Comparison of ENCODE assay signal across 7 mouse cellular contexts in the genomic region with DNA sequence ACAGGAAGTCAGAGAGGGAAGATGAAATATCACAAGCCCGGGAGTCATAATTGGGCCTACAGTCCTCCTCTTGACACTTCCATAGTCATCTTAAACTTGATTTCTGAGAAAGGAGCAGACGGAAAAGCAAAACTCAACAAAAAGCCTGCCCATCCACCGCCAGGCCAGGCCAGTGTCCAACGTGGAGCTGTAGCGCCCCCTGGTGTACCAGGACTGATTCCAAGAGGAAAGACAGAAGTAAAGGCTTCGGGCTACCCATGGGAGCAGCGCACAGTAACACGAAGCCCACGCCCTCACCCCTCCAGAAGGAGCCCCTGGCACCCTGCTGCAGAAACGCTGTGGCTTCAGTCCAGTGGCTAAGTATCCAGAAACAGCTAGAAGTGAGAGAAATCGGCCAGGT. TPM values are rescaled to one million over a fixed set of nuclear protein-coding genes. Genes with fewer than 3 reads are reported as not detected.
DNase-seq lines count a peak whose midpoint lies in the region; ATAC-seq lines count a peak whose summit lies in the region.

No protein-coding gene starts in this region.

- ATAC-seq in inflammation-experienced regulatory T-cells, adult 6 months, result peak; percentile 56

- peak; percentile 81 for DNase-seq in T-cell, adult 2 months (ENCODE audit: low spot score)
- peak; percentile 27 for DNase-seq in cerebellum, adult 9-11 months
- peak; percentile 50 to 57 for DNase-seq in gastrocnemius, adult 8-10 months (ENCODE audit: low spot score in 2 of 2)
- DNase-seq in left cerebral cortex, postnatal 10 days (ENCODE audit: extremely low spot score in 1 of 2, low spot score in 2 of 2), result peak; percentile 59 to 89
- DNase-seq in mesoderm, embryonic 11.5 days (ENCODE audit: low read depth, low spot score), result peak; percentile 91
- peak; percentile 40 to 69 for DNase-seq in spleen, adult 18-20 months

- intact Hi-C loops in left cerebral cortex, postnatal 10 days (cut with DNase I), result loop anchor here (5.0 kb wide), 2 partner anchors 81 to 84 kb away; no protein-coding TSS in a partner anchor

RNA-seq across cellular contexts. Expression of a gene that starts 6.5 kb away (rescaled TPM):
- not detected for total RNA-seq in gastrocnemius, adult 8-10 months (2022)
- 10 to 100 TPM; 16.1 to 24.9 (median 17.5) TPM for polyA plus RNA-seq in inflammation-experienced regulatory T-cells, adult 6 months (2017; shearing (Covaris generic))
- not detected for total RNA-seq in left cerebral cortex, postnatal 10 days (2021)

RNA-seq across cellular contexts. Expression of a gene that starts 17.3 kb away (rescaled TPM):
- total RNA-seq in gastrocnemius, adult 8-10 months (2022), result not detected
- polyA plus RNA-seq in inflammation-experienced regulatory T-cells, adult 6 months (2017; shearing (Covaris generic)), result not detected
- total RNA-seq in left cerebral cortex, postnatal 10 days (2021), result not detected

Comparison
In these comparisons a context has a peak if more than half of its experiments do, and no peak if none do; other contexts are left out.
1. Peak in every context shown above with its lines: DNase-seq and ATAC-seq.
2. DNase-seq: peak in every context shown above with its lines; median percentile 91 in mesoderm, embryonic 11.5 days; 81 in T-cell, adult 2 months; 74 in left cerebral cortex, postnatal 10 days; 54 in spleen, adult 18-20 months; 54 in gastrocnemius, adult 8-10 months; 27 in cerebellum, adult 9-11 months.